8 mouse cellular contexts compared by ENCODE assay signal in genomic region chr6:87513046-87513767, GRCm38 (mm10). TPM values are rescaled to one million over a fixed set of nuclear protein-coding genes. Genes with fewer than 3 reads are reported as not detected.
DNase-seq lines count a peak whose midpoint lies in the region; TF ChIP-seq lines count a peak whose summit lies in the region.

No protein-coding gene starts in this region.

- no peak overlapping the region for H3K27ac ChIP-seq in ES-Bruce4 (ENCODE audit: insufficient read depth, low read length)
- no peak overlapping the region for H3K27ac ChIP-seq in liver, adult 2 months (replicated peaks; ENCODE audit: insufficient read depth, low read depth, low read length)

- H3K4me1 ChIP-seq in ES-Bruce4 (ENCODE audit: control insufficient read depth, insufficient read depth, low read length) = no peaks in the 10 kb centered on the region
- no peaks in the 10 kb centered on the region for H3K4me1 ChIP-seq in liver, adult 2 months (ENCODE audit: control insufficient read depth, insufficient read depth, low read length)

- no peaks in the 10 kb centered on the region for H3K36me3 ChIP-seq in ES-Bruce4 (ENCODE audit: control insufficient read depth, insufficient read depth, low read length, poor library complexity, severe bottlenecking)
- H3K36me3 ChIP-seq in liver, adult 2 months (ENCODE audit: control insufficient read depth, insufficient read depth, low read length) = no peaks in the 10 kb centered on the region

- no peak for TF ChIP-seq POLR2A in ES-Bruce4 (IDR thresholded peaks at IDR 0.05; ENCODE audit: insufficient read depth, low read length)
- no peak for TF ChIP-seq POLR2A in liver, adult 2 months (IDR thresholded peaks at IDR 0.05; ENCODE audit: extremely low read depth, insufficient read depth, low read length)

- no peaks in the 10 kb centered on the region; the same call in 1 of the 2 replicates for H3K27me3 ChIP-seq in ES-Bruce4 (ENCODE audit: control insufficient read depth, insufficient read depth, low read length, poor library complexity, severe bottlenecking)
- no peaks in the 10 kb centered on the region for H3K27me3 ChIP-seq in liver, adult 2 months (ENCODE audit: control insufficient read depth, insufficient read depth, low read length)

- H3K9ac ChIP-seq in ES-Bruce4 (ENCODE audit: low read depth, poor library complexity, severe bottlenecking) = no peak overlapping the region
- no peak overlapping the region for H3K9ac ChIP-seq in liver, adult 2 months (ENCODE audit: low read depth, low read length)

- 73% methylated on average over 12 of the region's 12 CpGs for WGBS in liver, adult 2 months

- peak; percentile 92 for TF ChIP-seq CTCF in ES-Bruce4 (IDR thresholded peaks at IDR 0.05; ENCODE audit: low read depth, low read length)
- peak; percentile 93 for TF ChIP-seq CTCF in liver, adult 2 months (IDR thresholded peaks at IDR 0.05; ENCODE audit: low read depth, low read length)

- TF ChIP-seq EP300 in ES-Bruce4 (IDR thresholded peaks at IDR 0.05; ENCODE audit: insufficient read depth, low read depth, low read length) = no peak

- H3K9me3 ChIP-seq in ES-Bruce4 (replicated peaks; ENCODE audit: control insufficient read depth, insufficient read depth, low read length, poor library complexity, severe bottlenecking) = no peaks in the 10 kb centered on the region

- peak overlapping the region; percentile 37 for H3K4me3 ChIP-seq in ES-Bruce4 (ENCODE audit: low read depth, low read length)
- no peak overlapping the region for H3K4me3 ChIP-seq in liver, adult 2 months (ENCODE audit: insufficient read depth, low read depth, low read length)

- DNase-seq in 416B (ENCODE audit: low read depth) = peak; percentile 72
- DNase-seq in c-Kit-positive CD71-positive TER-119-negative erythroid progenitor cells, embryonic 14.5 days (ENCODE audit: low read depth) = peak; percentile 31
- peak; percentile 44 for DNase-seq in fibroblast of lung, adult 2 months (ENCODE audit: low read depth)
- DNase-seq in kidney, adult 9 months = peak; percentile 82
- DNase-seq in liver, adult 2 months (ENCODE audit: extremely low read depth, low read depth, low spot score) = peak; percentile 33
- DNase-seq in ovary, adult 18-20 months (ENCODE audit: low spot score) = peak; percentile 28
- peak; percentile 62 for DNase-seq in urinary bladder, adult 2 months (ENCODE audit: low spot score)

- H3K79me2 ChIP-seq in liver, adult 2 months (ENCODE audit: control insufficient read depth, insufficient read depth, low read length) = no peaks in the 10 kb centered on the region

RNA-seq across cellular contexts. Expression of gene Arhgap25, which starts 19.9 kb away (rescaled TPM):
- not detected in 2 replicates for polyA plus RNA-seq in ES-Bruce4 (2011; ENCODE audit: insufficient read depth, insufficient read length, low read depth, missing spikeins)
- 1.5 and 1.6 TPM in 2 replicates for total RNA-seq in liver, adult 2 months (2014; rRNA removed)
- polyA plus RNA-seq in liver, adult 2 months (2012; rRNA removed) = 0.16 and 0.40 TPM in 2 replicates
- 2.3 and 2.7 TPM in 2 replicates for polyA plus RNA-seq in urinary bladder, adult 2 months (2012; rRNA removed)

Comparison
In these comparisons a context has a peak if more than half of its experiments do, and no peak if none do; other contexts are left out.
1. DNase-seq: peak in every context shown above with its lines; median percentile 82 in kidney, adult 9 months; 72 in 416B; 62 in urinary bladder, adult 2 months; 44 in fibroblast of lung, adult 2 months; 33 in liver, adult 2 months; 31 in c-Kit-positive CD71-positive TER-119-negative erythroid progenitor cells, embryonic 14.5 days; 28 in ovary, adult 18-20 months.